In genomic region chr8:74820716-74821115, GRCm38 (mm10) we compare ENCODE assay signal across 35 mouse cellular contexts. TPM values are rescaled to one million over a fixed set of nuclear protein-coding genes. Genes with fewer than 3 reads are reported as not detected.
DNase-seq lines count a peak whose midpoint lies in the region; ATAC-seq and TF ChIP-seq lines count a peak whose summit lies in the region.
"Had no signal": no experiment of that assay in that cellular context is flagged by ENCODE, and none has a peak within 500 bp of the region (broad histone marks: within the 10 kb centered on the region; RNA-seq: fewer than 3 reads in every experiment).

No protein-coding gene starts in this region.

- 0 out of 2 replicates have a peak, but pooled peaks have one; percentile 39 for TF ChIP-seq EP300 in ES-Bruce4 (IDR thresholded peaks at IDR 0.05; ENCODE audit: insufficient read depth, low read depth, low read length)

- H3K4me1 ChIP-seq in midbrain, embryonic 10.5 days: peaks cover 7% of the 10 kb centered on the region
- no peaks in the 10 kb centered on the region for H3K4me1 ChIP-seq in midbrain, embryonic 14.5 days (ENCODE audit: control insufficient read depth, insufficient read depth, low read length)
- H3K4me1 ChIP-seq in ES-Bruce4 (ENCODE audit: control insufficient read depth, insufficient read depth, low read length): peaks cover 3% of the 10 kb centered on the region
- H3K4me1 ChIP-seq: embryonic facial prominence, embryonic 13.5 days; forebrain, embryonic 12.5 days; forebrain, embryonic 15.5 days; heart, embryonic 10.5 days; heart, embryonic 13.5 days had no signal

- H3K4me3 ChIP-seq in midbrain, embryonic 10.5 days: no peak overlapping the region
- no peak overlapping the region for H3K4me3 ChIP-seq in midbrain, embryonic 14.5 days (replicated peaks; ENCODE audit: low read depth, low read length)
- H3K4me3 ChIP-seq in ES-Bruce4 (ENCODE audit: low read depth, low read length): no peak overlapping the region
- H3K4me3 ChIP-seq: embryonic facial prominence, embryonic 10.5 days; embryonic facial prominence, embryonic 13.5 days; erythroblast, embryonic 14.5 days; forebrain, embryonic 12.5 days; forebrain, embryonic 15.5 days; heart, adult 2 months; heart, embryonic 10.5 days; heart, embryonic 13.5 days had no signal

- H3K27ac ChIP-seq in midbrain, embryonic 10.5 days (replicated peaks): peak overlapping the region; percentile 28; the same call in 1 of the 2 replicates
- H3K27ac ChIP-seq in midbrain, embryonic 14.5 days (replicated peaks; ENCODE audit: low read depth, low read length): no peak overlapping the region
- no peak overlapping the region for H3K27ac ChIP-seq in ES-Bruce4 (ENCODE audit: insufficient read depth, low read length)
- H3K27ac ChIP-seq: embryonic facial prominence, embryonic 10.5 days; embryonic facial prominence, embryonic 13.5 days; forebrain, embryonic 12.5 days; forebrain, embryonic 15.5 days; heart, adult 2 months; heart, embryonic 10.5 days; heart, embryonic 13.5 days; hindbrain, embryonic 14.5 days; hindbrain, postnatal 0 days had no signal

- no peak for TF ChIP-seq POLR2A in ES-Bruce4 (IDR thresholded peaks at IDR 0.05; ENCODE audit: insufficient read depth, low read length)

- H3K27me3 ChIP-seq in midbrain, embryonic 10.5 days (ENCODE audit: low read depth, poor library complexity, severe bottlenecking): no peaks in the 10 kb centered on the region
- H3K27me3 ChIP-seq in midbrain, embryonic 14.5 days (ENCODE audit: control insufficient read depth, insufficient read depth, low read length): no peaks in the 10 kb centered on the region
- no peaks in the 10 kb centered on the region for H3K27me3 ChIP-seq in ES-Bruce4 (ENCODE audit: control insufficient read depth, insufficient read depth, low read length, poor library complexity, severe bottlenecking)
- H3K27me3 ChIP-seq: embryonic facial prominence, embryonic 13.5 days; forebrain, embryonic 12.5 days; forebrain, embryonic 15.5 days; heart, embryonic 13.5 days had no signal

- peak; percentile 83 for DNase-seq in heart, adult 11 months
- DNase-seq in heart, postnatal 4 days: no peak
- no peak for DNase-seq in midbrain, embryonic 10.5 days (ENCODE audit: low spot score)
- no peak for DNase-seq in midbrain, embryonic 14.5 days
- DNase-seq in ZHBTc4 (ENCODE audit: low read depth, low spot score): peak; percentile 31
- DNase-seq in right cerebral cortex, adult 2 months (ENCODE audit: low spot score in 2 of 2): no peak
- DNase-seq: adrenal gland, adult 8-10 months; adrenal gland, postnatal 25 days; B cell, adult 2 months; cerebellum, adult 18-20 months; cerebellum, adult 9-10 months; cerebellum, postnatal 14 days; gastrocnemius, postnatal 25 days; heart, adult 2 months; heart, postnatal 14 days; kidney, adult 11 months had no signal

- 27% methylated on average over 3 of the region's 3 CpGs for WGBS in midbrain, embryonic 10.5 days
- 27% methylated on average over 3 of the region's 3 CpGs for WGBS in midbrain, embryonic 14.5 days

- TF ChIP-seq CTCF in ES-Bruce4 (IDR thresholded peaks at IDR 0.05; ENCODE audit: low read depth, low read length): no peak

- no peak overlapping the region for H3K4me2 ChIP-seq in midbrain, embryonic 14.5 days (ENCODE audit: low read length)
- H3K4me2 ChIP-seq: embryonic facial prominence, embryonic 13.5 days; forebrain, embryonic 12.5 days; forebrain, embryonic 15.5 days; heart, embryonic 13.5 days; hindbrain, embryonic 14.5 days had no signal

- no peak for ATAC-seq in midbrain, embryonic 14.5 days (ENCODE audit: low FRiP score, low TSS enrichment)
- ATAC-seq: activated CD4-positive, CD25-positive, alpha-beta regulatory T cell, adult 4 months; forebrain, embryonic 15.5 days; hindbrain, postnatal 0 days; inflammation-experienced regulatory T-cells, adult 6 months; Patski had no signal

- no peak overlapping the region for H3K9ac ChIP-seq in midbrain, embryonic 14.5 days (replicated peaks; ENCODE audit: low read length)
- H3K9ac ChIP-seq in ES-Bruce4 (ENCODE audit: low read depth, poor library complexity, severe bottlenecking): no peak overlapping the region
- H3K9ac ChIP-seq: embryonic facial prominence, embryonic 13.5 days; forebrain, embryonic 12.5 days; forebrain, embryonic 15.5 days; heart, embryonic 13.5 days; hindbrain, embryonic 14.5 days had no signal

- no peaks in the 10 kb centered on the region for H3K36me3 ChIP-seq in midbrain, embryonic 10.5 days
- H3K36me3 ChIP-seq in midbrain, embryonic 14.5 days (ENCODE audit: control insufficient read depth, insufficient read depth, low read length): no peaks in the 10 kb centered on the region
- no peaks in the 10 kb centered on the region for H3K36me3 ChIP-seq in ES-Bruce4 (ENCODE audit: control insufficient read depth, insufficient read depth, low read length, poor library complexity, severe bottlenecking)
- H3K36me3 ChIP-seq: embryonic facial prominence, embryonic 10.5 days; embryonic facial prominence, embryonic 13.5 days; forebrain, embryonic 12.5 days; forebrain, embryonic 15.5 days; G1E; heart, embryonic 10.5 days; heart, embryonic 13.5 days had no signal

- no peaks in the 10 kb centered on the region for H3K9me3 ChIP-seq in midbrain, embryonic 10.5 days (replicated peaks)
- no peaks in the 10 kb centered on the region for H3K9me3 ChIP-seq in midbrain, embryonic 14.5 days (ENCODE audit: control insufficient read depth, low read length)
- 0 out of 2 replicates have a peak, but pooled peaks cover 4% of the 10 kb centered on the region for H3K9me3 ChIP-seq in ES-Bruce4 (replicated peaks; ENCODE audit: control insufficient read depth, insufficient read depth, low read length, poor library complexity, severe bottlenecking)
- H3K9me3 ChIP-seq: embryonic facial prominence, embryonic 10.5 days; embryonic facial prominence, embryonic 13.5 days; forebrain, embryonic 12.5 days; forebrain, embryonic 15.5 days; G1E; heart, embryonic 10.5 days; heart, embryonic 13.5 days had no signal

RNA-seq across cellular contexts. Expression of gene Isx, which starts 52.3 kb away (rescaled TPM):
- total RNA-seq in heart, postnatal 4 days (2021): under 1 TPM in 1 of 2 experiments, not detected in 1; 0.29 TPM
- not detected in 2 replicates for polyA plus RNA-seq in midbrain, embryonic 10.5 days (2016; fragmentation: Nextera tagmentation; extraction: Ambion mirVana)
- polyA plus RNA-seq in midbrain, embryonic 14.5 days (2014; fragmentation: Nextera tagmentation; extraction: Ambion mirVana): not detected in 2 replicates
- polyA plus RNA-seq in ES-Bruce4 (2011; ENCODE audit: insufficient read depth, insufficient read length, low read depth, missing spikeins): not detected in 2 replicates
- total RNA-seq: adrenal gland, adult 8-10 months; adrenal gland, postnatal 25 days; CH12.LX; gastrocnemius, adult 8-10 months; gastrocnemius, postnatal 25 days; hematopoietic stem cell, adult 5-6 weeks; hindbrain, postnatal 0 days had no signal
- polyA plus RNA-seq: activated CD4-positive, CD25-positive, alpha-beta regulatory T cell, adult 4 months; brain, embryonic 14.5 days; embryonic facial prominence, embryonic 10.5 days; embryonic facial prominence, embryonic 13.5 days; erythroblast, embryonic 14.5 days; forebrain, embryonic 12.5 days; forebrain, embryonic 15.5 days; G1E; gonadal fat pad, adult 2 months; heart, embryonic 13.5 days; hindbrain, embryonic 14.5 days; hindbrain, postnatal 0 days; Patski had no signal

Comparison
In these comparisons a context has a peak if more than half of its experiments do, and no peak if none do; other contexts are left out.
1. DNase-seq: peak in heart, adult 11 months (single experiment) and ZHBTc4 (single experiment); none in heart, postnatal 4 days (single experiment), midbrain, embryonic 10.5 days (single experiment), midbrain, embryonic 14.5 days (single experiment) and right cerebral cortex, adult 2 months (0 of 2).